Mouse (Mus musculus) 3134 (cell line): ENCODE measurements around the gene Bicral.
"Not testable (repeated sequence)": the region's sequence is repeated elsewhere in the genome, so short reads cannot be mapped to it uniquely, and the experiment has no call there.

Source experiments
- DNase-seq: peaks from one replicate; pipeline ENCODE4 v3.0.0-alpha.2; 2011; ENCODE audit warnings: low spot score; ENCODE audit not compliant: insufficient read length; ENCODE audit errors: extremely low read depth

Gene Bicral

DNA sequence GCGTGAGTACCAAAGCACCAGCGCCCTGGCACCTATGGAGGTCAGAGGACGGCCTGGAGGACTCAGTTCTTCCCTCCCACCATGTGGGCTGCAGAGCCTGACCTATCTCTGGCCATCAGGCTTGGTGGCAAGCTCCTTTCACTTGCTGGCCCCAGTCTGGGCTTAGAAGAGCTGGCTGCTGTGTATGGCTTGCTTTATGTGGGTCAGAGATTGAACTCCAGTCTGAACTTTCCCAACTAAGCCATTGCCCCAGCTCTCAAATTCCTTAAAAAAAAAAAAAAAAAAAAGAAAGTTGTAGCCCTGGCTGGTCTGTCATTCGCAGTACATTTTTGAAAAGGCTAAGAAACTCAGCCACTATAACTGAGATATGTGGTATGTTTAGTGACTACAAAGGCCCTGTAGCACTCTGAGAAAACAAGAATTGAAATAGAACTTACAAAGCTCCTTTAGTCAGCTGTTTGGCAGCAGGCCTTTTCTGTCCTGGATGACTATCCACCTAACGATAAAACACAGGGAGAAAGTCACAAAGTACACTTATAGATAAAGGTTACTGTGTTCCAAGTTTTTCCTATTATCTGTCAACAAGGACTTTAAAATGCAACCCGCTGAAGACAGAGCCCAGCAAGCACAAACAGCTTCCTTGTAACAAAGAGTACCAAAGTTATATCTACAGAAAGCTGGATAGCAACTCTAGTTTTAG lies 49.0 kb downstream of the Bicral start:
- no peak for DNase-seq

DNA sequence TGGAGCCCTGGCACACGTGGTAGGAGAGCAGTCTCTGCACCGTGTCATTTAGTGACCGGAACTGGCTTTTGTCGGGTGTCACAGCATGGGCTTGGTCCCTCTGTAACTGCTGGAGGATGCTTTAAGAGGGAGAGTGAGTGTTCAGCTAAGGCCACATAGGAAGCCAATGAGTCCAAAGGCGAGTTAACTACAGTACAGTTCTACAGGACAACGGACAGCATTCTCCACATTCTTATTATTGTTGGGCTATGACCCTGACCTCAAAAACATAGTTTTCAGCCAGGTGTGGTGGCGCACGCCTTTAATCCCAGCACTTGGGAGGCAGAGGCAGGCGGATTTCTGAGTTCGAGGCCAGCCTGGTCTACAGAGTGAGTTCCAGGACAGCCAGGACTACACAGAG lies 49.9 kb downstream of the Bicral start:
- DNase-seq = no peak

DNA sequence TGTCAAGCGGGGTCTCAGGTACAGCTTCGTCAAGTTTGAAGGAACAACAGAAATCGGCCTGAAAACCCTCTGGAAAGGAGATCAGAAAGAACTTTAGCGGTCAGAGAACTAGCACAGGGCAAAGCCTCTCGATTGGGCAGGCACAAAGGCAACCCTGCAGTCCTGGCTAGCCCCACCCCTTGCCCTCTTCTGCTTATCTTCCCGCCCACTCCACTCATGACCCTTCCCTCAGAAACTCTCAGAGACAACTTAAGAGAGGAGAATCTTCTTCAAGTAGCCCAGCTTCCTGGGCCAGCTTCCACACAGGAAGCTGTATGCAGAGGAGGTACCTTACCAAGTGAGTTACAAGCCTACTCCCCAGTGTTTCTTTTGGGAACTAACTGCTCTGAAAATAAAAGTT lies 56.5 kb downstream of the Bicral start:
- no peak for DNase-seq

DNA sequence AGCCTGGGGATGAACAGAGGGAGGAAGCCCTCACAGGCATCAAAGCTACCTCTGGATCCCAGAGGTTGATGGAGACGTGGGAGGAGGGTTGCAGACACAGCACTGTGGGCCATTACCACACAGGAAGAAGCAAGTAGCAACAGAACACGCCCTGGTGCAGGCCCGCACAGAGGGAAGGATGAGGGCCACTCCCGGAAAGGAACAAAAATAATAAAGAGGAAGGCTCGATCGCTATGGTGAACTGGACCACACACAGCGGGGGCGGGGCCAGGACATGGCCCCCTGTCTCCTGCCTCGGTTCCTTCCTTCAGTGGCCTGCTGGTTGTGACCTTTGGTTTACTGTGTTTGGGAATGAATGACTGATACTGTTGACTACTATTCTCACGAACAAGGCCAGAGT lies 58.6 kb downstream of the Bicral start:
- no peak for DNase-seq

GRCm38 (mm10) chr17:46797386-46797785 lies 60.9 kb downstream of the Bicral start:
- DNase-seq = no peak

DNA sequence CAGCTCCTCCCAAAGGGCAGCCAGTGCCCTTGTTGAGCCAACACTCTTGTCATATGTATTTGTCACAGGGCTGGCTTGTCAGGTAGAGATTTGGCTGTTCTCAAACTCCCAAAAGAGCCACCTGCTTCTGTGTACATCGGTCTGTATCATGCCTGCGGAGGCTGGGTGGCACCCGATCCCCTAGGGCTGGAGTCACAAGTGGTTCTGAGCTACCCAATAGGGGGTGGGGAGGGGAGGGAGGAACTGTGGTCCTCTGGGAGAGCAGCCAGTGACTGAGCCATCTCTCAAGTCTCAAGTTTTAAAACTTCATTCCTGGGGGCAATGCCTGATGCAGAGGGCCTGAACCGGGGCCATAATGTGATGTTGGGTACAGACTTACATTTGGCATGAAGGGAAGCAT lies 61.5 kb downstream of the Bicral start:
- DNase-seq = no peak

DNA sequence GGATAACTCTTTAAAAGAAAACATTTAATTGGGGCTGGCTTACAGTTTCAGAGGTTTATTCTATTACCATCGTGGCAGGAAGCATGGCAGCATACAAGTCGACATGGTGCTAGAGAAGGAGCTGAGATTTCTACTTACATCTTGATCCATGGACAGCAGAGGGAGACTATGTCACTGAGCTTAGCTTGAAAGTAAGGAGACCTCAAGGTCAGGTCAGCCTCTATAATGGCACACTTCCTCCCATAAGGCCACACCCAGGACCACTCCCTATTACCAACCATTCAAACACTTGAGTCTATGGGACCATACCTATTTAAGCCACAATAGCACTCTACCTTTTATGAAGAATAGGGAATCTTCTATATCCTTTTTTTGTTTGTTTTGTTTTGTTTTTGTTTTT lies 65.3 kb downstream of the Bicral start:
- DNase-seq = no peak

- not testable (repeated sequence) for DNase-seq
These were observed 70.3 kb downstream of the Bicral start for GRCm38 (mm10) chr17:46787974-46788373.

- DNase-seq = no peak
These were observed 71.3 kb downstream of the Bicral start for GRCm38 (mm10) chr17:46786952-46787351.

DNA sequence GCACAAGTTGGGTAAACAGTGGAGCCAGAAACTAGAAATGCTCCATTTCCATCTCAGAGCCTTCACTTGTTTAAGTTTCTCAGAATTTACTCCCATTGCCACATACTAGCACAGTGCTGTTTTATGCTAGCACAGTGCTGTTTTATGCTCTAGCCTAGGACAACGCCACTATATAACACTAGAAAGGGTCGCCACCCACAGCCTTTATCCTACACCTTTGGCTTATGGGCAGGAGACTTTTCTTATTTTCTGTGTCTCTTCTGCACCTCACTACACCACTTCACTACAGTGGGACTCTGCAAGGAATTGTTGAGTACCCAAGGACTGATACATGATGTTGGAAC lies 75.1 kb downstream of the Bicral start:
- DNase-seq = no peak

DNA sequence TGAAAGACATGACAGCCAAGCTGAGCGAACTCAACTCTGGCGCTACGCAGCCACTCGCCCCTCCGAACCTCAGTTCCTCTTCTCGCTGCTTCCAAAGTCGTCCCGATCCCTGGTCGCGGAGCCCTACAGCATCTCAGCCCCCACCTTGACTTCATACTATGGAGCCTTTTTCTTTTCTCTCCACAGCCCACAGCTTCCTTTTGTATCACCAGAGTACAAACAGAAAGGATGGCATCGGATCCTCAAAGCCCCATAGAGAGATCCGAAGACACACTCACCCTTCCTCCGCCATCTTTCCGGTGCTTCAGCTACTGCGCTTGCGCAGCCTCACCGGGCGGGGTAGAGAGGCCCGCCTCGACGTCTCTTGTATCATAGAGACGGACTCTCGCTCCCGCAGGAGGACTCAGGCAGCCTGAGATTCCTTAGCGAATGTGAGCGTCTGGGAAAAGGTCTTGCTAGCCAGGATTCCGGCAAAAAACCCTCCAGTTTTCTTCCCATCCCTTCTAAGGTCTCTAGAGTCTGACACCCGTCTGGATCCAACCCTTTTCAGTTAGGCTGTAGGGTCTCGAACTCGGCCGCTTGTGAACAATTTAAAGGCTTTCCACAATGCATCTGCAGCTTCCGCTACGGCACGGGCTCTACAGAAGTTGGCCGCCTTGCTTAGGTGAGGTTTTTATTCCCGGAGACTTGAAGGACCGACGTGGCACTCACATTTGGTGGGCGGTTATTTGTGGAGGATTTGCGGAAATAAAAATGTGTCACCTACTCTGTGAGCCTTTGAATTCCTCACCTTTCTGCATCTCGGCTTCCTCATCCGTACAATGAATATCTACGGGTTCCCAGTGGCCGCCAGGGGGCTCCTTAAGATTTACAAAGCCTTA lies 75.7 kb downstream of the Bicral start, which contains the start of gene Rpl7l1:
Gene Rpl7l1, minus strand, starts transcription at position 332 of the 881 bp plus-strand sequence.
- DNase-seq = peak; percentile 88

GRCm38 (mm10) chr17:46781876-46782275 lies 76.4 kb downstream of the Bicral start:
- no peak for DNase-seq

DNA sequence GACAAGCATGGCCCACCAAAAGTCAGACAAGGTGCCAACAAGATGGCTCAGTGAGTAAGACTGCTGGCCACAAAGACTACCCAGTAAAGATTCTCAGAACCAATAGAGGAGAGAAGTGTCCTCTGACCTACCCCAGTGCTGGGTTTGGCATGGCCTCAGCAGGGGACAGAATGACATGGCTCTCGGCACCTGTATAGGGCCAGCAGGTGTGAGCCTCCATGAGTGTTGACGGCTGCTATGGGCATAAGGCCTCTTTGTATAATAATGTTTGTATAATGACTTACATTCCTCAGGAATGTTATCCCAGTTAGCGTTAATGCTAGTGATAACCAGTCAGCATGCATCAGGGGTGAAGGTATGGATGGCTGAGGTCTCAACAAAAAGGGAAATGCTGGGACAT lies 82.2 kb downstream of the Bicral start:
- no peak for DNase-seq

DNA sequence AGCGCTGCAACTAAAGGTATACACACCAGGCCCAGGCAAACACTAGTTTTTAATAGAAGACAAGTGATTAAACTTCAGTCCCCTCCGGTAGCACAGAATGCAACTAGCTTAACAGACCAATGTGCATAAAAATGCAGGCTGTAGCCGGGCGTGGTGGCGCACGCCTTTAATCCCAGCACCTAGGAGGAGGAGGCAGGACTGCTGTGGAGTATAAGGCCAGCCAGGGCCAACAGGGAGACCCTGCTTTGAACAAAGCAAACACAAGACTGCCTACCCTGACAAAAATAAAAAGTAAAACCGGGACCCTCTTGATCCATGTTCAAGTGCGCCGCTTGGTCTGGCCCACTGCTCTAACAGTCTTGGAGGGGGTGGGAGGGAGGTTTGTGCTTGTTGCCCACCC lies 83.2 kb downstream of the Bicral start:
- DNase-seq = no peak

DNA sequence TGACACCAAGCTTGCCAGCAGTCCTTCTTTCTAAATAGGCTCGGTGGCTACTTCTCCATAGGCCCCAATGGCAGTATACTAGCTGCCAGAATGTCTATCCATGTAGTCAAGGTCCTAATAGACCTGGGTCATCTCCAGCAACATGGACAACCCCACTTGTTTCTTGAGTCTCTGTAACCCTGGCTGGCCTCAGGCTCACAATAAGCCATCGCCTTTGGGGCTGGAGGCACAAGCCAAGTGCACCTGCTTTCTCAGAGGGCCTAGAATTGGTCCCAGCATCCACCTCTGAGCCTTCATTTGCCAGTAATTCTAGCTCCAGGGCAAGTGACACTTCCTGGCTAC lies 84.2 kb downstream of the Bicral start:
- DNase-seq = no peak

DNA sequence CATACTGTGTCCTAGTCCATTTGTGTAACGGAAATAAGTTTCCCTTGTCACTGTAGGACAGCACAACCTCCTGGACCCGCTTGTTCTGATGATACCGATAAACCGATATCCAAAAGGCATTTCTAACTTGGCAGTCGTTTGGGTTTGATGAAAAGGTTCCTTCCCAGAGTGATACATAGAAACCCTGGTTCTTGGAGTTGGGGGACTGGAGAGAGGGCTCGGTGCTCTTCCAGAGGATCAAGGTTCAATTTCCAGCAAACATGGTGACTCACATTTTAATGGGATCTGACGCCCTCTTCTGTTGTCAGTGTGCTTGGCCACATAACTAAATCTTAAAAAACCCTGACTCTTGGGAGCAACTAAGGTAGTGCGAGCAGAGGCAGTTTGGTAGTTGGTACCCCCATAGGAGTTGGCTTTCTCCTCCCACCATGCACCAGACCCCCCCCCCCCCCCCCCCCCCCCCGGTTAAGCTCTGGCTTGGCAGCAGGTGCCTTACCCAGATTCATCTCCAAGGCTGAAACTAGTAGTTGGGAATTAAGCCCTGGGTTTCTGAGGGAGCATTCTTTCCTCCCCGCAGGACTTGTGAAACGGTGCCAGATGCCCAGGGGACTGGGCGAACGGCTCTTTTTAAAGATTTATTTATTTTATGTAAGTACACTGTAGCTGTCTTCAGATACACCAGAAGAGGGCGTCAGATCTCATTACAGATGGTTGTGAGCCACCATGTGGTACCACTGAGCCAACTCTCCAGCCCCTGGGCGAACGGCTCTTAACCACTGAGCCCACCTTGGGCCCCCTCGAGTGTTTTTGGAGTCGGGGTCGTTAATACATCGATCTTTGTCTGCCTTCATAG lies 84.8 kb downstream of the Bicral start:
- peak; percentile 58 for DNase-seq

- peak; percentile 94 for DNase-seq
These were observed 85.6 kb downstream of the Bicral start, which contains the start of gene 2310039H08Rik for GRCm38 (mm10) chr17:46772404-46773277. 2310039H08Rik (plus strand) TSS chr17:46772635.

- no peak for DNase-seq
These were observed 86.3 kb downstream of the Bicral start for GRCm38 (mm10) chr17:46772038-46772403.

GRCm38 (mm10) chr17:46771616-46772015 lies 86.7 kb downstream of the Bicral start:
- no peak for DNase-seq

- DNase-seq = no peak
These were observed 87.3 kb downstream of the Bicral start for GRCm38 (mm10) chr17:46771025-46771424.
